ENCODE assay signal across 28 mouse cellular contexts in genomic region chr19:15466713-15467112, GRCm38 (mm10).
DNase-seq lines count a peak whose midpoint lies in the region; ATAC-seq and TF ChIP-seq lines count a peak whose summit lies in the region.
"Had no signal": no experiment of that assay in that cellular context is flagged by ENCODE, and none has a peak within 500 bp of the region (broad histone marks: within the 10 kb centered on the region; RNA-seq: fewer than 3 reads in every experiment).

No protein-coding gene starts in this region.

- H3K4me2 ChIP-seq in forebrain, embryonic 14.5 days (ENCODE audit: low read length): no peak overlapping the region
- no peak overlapping the region for H3K4me2 ChIP-seq in forebrain, embryonic 12.5 days
- H3K4me2 ChIP-seq: heart, embryonic 12.5 days; hindbrain, embryonic 15.5 days; liver, embryonic 12.5 days; midbrain, embryonic 12.5 days; neural tube, embryonic 13.5 days had no signal

- no peaks in the 10 kb centered on the region for H3K27me3 ChIP-seq in forebrain, embryonic 14.5 days (replicated peaks; ENCODE audit: control insufficient read depth, insufficient read depth, low read length)
- H3K27me3 ChIP-seq in forebrain, embryonic 12.5 days: peaks cover 8% of the 10 kb centered on the region; the same call in 1 of the 2 replicates
- H3K27me3 ChIP-seq in thymus, adult 2 months (ENCODE audit: control insufficient read depth, insufficient read depth, low read length): no peaks in the 10 kb centered on the region
- H3K27me3 ChIP-seq: CH12.LX; heart, embryonic 12.5 days; hindbrain, embryonic 15.5 days; liver, embryonic 12.5 days; megakaryocyte, embryonic 14.5 days; midbrain, embryonic 12.5 days; neural tube, embryonic 13.5 days had no signal

- no peaks in the 10 kb centered on the region for H3K9me3 ChIP-seq in forebrain, embryonic 14.5 days (replicated peaks; ENCODE audit: control insufficient read depth, low read length)
- no peaks in the 10 kb centered on the region for H3K9me3 ChIP-seq in forebrain, embryonic 12.5 days
- H3K9me3 ChIP-seq: heart, embryonic 12.5 days; hindbrain, embryonic 15.5 days; liver, embryonic 12.5 days; megakaryocyte, embryonic 14.5 days; midbrain, embryonic 12.5 days; neural tube, embryonic 13.5 days had no signal

- H3K4me1 ChIP-seq in forebrain, embryonic 14.5 days (ENCODE audit: control insufficient read depth, insufficient read depth, low read length): peaks cover 3% of the 10 kb centered on the region; the same call in 1 of the 2 replicates
- no peaks in the 10 kb centered on the region for H3K4me1 ChIP-seq in forebrain, embryonic 12.5 days
- H3K4me1 ChIP-seq in thymus, adult 2 months (replicated peaks; ENCODE audit: control insufficient read depth, insufficient read depth, low read length): no peaks in the 10 kb centered on the region
- H3K4me1 ChIP-seq: hindbrain, embryonic 15.5 days; liver, embryonic 12.5 days; megakaryocyte, embryonic 14.5 days had no signal

- no peak for ATAC-seq in forebrain, embryonic 14.5 days
- ATAC-seq in forebrain, embryonic 12.5 days (ENCODE audit: low FRiP score): no peak
- ATAC-seq: inflammation-experienced regulatory T-cells, adult 6 months; liver, embryonic 12.5 days; liver, postnatal 0 days had no signal

- H3K9ac ChIP-seq in forebrain, embryonic 14.5 days (ENCODE audit: low read length): no peak overlapping the region
- no peak overlapping the region for H3K9ac ChIP-seq in forebrain, embryonic 12.5 days
- H3K9ac ChIP-seq: heart, embryonic 12.5 days; hindbrain, embryonic 15.5 days; liver, embryonic 12.5 days; liver, postnatal 0 days; midbrain, embryonic 12.5 days; neural tube, embryonic 13.5 days had no signal

- DNase-seq in forebrain, embryonic 14.5 days (ENCODE audit: low spot score): peak; percentile 16
- peak; percentile 30 to 60 for DNase-seq in frontal cortex, adult 2 months (ENCODE audit: extremely low spot score in 1 of 2, low spot score in 1 of 2)
- DNase-seq in frontal cortex, postnatal 10 days (ENCODE audit: low spot score in 2 of 2): no peak
- peak; percentile 68 for DNase-seq in brain, adult 2 months (ENCODE audit: low read depth, low spot score)
- peak; percentile 16 to 81 for DNase-seq in left cerebral cortex, postnatal 25 days (ENCODE audit: low spot score in 2 of 2)
- DNase-seq in thymus, adult 2 months: no peak
- no peak for DNase-seq in gastrocnemius, postnatal 36 days
- DNase-seq: adrenal gland, adult 8-10 months; cerebellum, adult 11 months; cerebellum, adult 9-10 months; cerebellum, postnatal 36 days; gastrocnemius, adult 2 months; heart, adult 2 months; kidney, adult 11 months; kidney, postnatal 14 days; liver, postnatal 0 days; lung, postnatal 4 days; thymus, postnatal 14 days had no signal

- intact Hi-C loops in left cerebral cortex, postnatal 25 days (cut with DNase I): no loop called here
- intact Hi-C loops in gastrocnemius, postnatal 36 days (cut with DNase I): no loop called here

- no peak for TF ChIP-seq POLR2A in thymus, adult 2 months (IDR thresholded peaks at IDR 0.05; ENCODE audit: control insufficient read depth, extremely low read depth, insufficient read depth, low read length, poor library complexity)

- no peak overlapping the region for H3K4me3 ChIP-seq in forebrain, embryonic 14.5 days (ENCODE audit: low read depth, low read length)
- H3K4me3 ChIP-seq in forebrain, embryonic 12.5 days (replicated peaks): no peak overlapping the region
- no peak overlapping the region for H3K4me3 ChIP-seq in thymus, adult 2 months (ENCODE audit: control insufficient read depth, insufficient read depth, low read length)
- H3K4me3 ChIP-seq: gastrocnemius, adult 2 months; heart, adult 2 months; heart, embryonic 12.5 days; hindbrain, embryonic 15.5 days; liver, embryonic 12.5 days; megakaryocyte, embryonic 14.5 days; midbrain, embryonic 12.5 days; myocyte; neural tube, embryonic 13.5 days had no signal

- H3K27ac ChIP-seq in forebrain, embryonic 14.5 days (ENCODE audit: low read depth, low read length): no peak overlapping the region
- H3K27ac ChIP-seq in forebrain, embryonic 12.5 days: no peak overlapping the region
- H3K27ac ChIP-seq in thymus, adult 2 months (ENCODE audit: control insufficient read depth, insufficient read depth, low read length): no peak overlapping the region
- H3K27ac ChIP-seq: gastrocnemius, adult 2 months; heart, adult 2 months; hindbrain, embryonic 15.5 days; liver, embryonic 12.5 days; midbrain, embryonic 12.5 days; neural tube, embryonic 13.5 days had no signal

- no peaks in the 10 kb centered on the region for H3K36me3 ChIP-seq in forebrain, embryonic 14.5 days (ENCODE audit: control insufficient read depth, insufficient read depth, low read length)
- no peaks in the 10 kb centered on the region for H3K36me3 ChIP-seq in forebrain, embryonic 12.5 days (replicated peaks)
- no peaks in the 10 kb centered on the region for H3K36me3 ChIP-seq in thymus, adult 2 months (ENCODE audit: control insufficient read depth, insufficient read depth, low read length)
- H3K36me3 ChIP-seq: heart, embryonic 12.5 days; hindbrain, embryonic 15.5 days; liver, embryonic 12.5 days; midbrain, embryonic 12.5 days; neural tube, embryonic 13.5 days had no signal

- 90% methylated on average over 8 of the region's 8 CpGs for WGBS in forebrain, embryonic 14.5 days
- 92% methylated on average over 8 of the region's 8 CpGs for WGBS in forebrain, embryonic 12.5 days
- 92% methylated on average over 8 of the region's 8 CpGs for WGBS in thymus, adult 2 months

- no peak for TF ChIP-seq CTCF in thymus, adult 2 months (IDR thresholded peaks at IDR 0.05; ENCODE audit: borderline replicate concordance, control insufficient read depth, extremely low read depth, insufficient read depth, low read length, poor library complexity)

Comparison
In these comparisons a context has a peak if more than half of its experiments do, and no peak if none do; other contexts are left out.
1. DNase-seq: peak in forebrain, embryonic 14.5 days (single experiment), frontal cortex, adult 2 months (2 of 2), brain, adult 2 months (single experiment) and left cerebral cortex, postnatal 25 days (2 of 2); none in frontal cortex, postnatal 10 days (0 of 2), thymus, adult 2 months (single experiment) and gastrocnemius, postnatal 36 days (0 of 2).